Mouse (Mus musculus) heart, postnatal 14 days (tissue): ENCODE measurements around the gene Cyp4f13. TPM values are rescaled to one million over a fixed set of nuclear protein-coding genes. Genes with fewer than 3 reads are reported as not detected.

Experiments
- total RNA-seq, 2 experiments: library from RNA; stranded (reverse); gene quantifications; 2 replicates each; pipeline ENCODE4 v1.2.3; 2021

Gene Cyp4f13
- total RNA-seq, 2 experiments from 2014 or later, result 13.8 to 22.3 TPM

Other genes starting within 250 kb of the Cyp4f13 start
- gene Zfp871, start 159.1 kb downstream of the Cyp4f13 start, total RNA-seq, result 10 to 100 TPM; 36.0 to 40.5 TPM
- gene Zfp811, start 137.5 kb downstream of the Cyp4f13 start, total RNA-seq, result under 1 TPM; 0.22 to 0.24 TPM
- 10 to 100 TPM; 11.8 to 12.0 TPM for gene Zfp799, start 117.1 kb downstream of the Cyp4f13 start, total RNA-seq
- gene Zfp870, start 55.8 kb downstream of the Cyp4f13 start, total RNA-seq, result 1 to 10 TPM; 7.3 to 9.0 TPM
- not detected for gene Cyp4f14, start 30.1 kb downstream of the Cyp4f13 start, total RNA-seq
- 1 to 10 TPM; 2.6 to 3.3 TPM for gene Zfp472, start 18.4 kb upstream of the Cyp4f13 start, total RNA-seq
- 1 to 10 TPM; 6.8 to 7.6 TPM for gene Zfp952, start 45.7 kb upstream of the Cyp4f13 start, total RNA-seq
- gene Zfp763, start 86.0 kb upstream of the Cyp4f13 start, total RNA-seq, result 1 to 10 TPM; 3.8 to 4.2 TPM
- not detected for gene 4921501E09Rik, start 120.7 kb upstream of the Cyp4f13 start, total RNA-seq
- 1 to 10 TPM; 5.4 to 5.7 TPM for gene Zfp563, start 141.9 kb upstream of the Cyp4f13 start, total RNA-seq
- under 1 TPM; 0.07 TPM for gene Morc2b, start 192.3 kb upstream of the Cyp4f13 start, total RNA-seq
- not detected for gene Olfr55, start 221.0 kb upstream of the Cyp4f13 start, total RNA-seq
- gene Olfr239, start 243.9 kb upstream of the Cyp4f13 start, total RNA-seq, result not detected